Mouse (Mus musculus) hindbrain, embryonic 10.5 days (tissue): Measurements from ENCODE around the gene Mrpl4. TPM values are rescaled to one million over a fixed set of nuclear protein-coding genes. Genes with fewer than 3 reads are reported as not detected.

ENCODE experiments used
- DNase-seq: peaks from one replicate; pipeline ENCODE4 v3.0.0-alpha.2; 2017; ENCODE audit warnings: low spot score
- H3K27ac ChIP-seq: fragments of 300-500 bp; sonication (generic); 2 replicates; pipeline ENCODE4 v1.5.1; 2016; ENCODE audit warnings: mild to moderate bottlenecking, moderate library complexity
- H3K27me3 ChIP-seq: fragments of 300-500 bp; sonication (generic); 2 replicates; pipeline ENCODE4 v1.6.1; 2016; ENCODE audit warnings: mild to moderate bottlenecking; ENCODE audit not compliant: poor library complexity, insufficient read depth, severe bottlenecking
- H3K36me3 ChIP-seq: fragments of 300-500 bp; sonication (generic); 2 replicates; pipeline ENCODE4 v1.6.1; 2016; ENCODE audit warnings: mild to moderate bottlenecking, moderate library complexity
- H3K4me1 ChIP-seq: fragments of 300-500 bp; sonication (generic); replicated peaks from 2 replicates; pipeline ENCODE4 v1.6.1; 2016; ENCODE audit warnings: mild to moderate bottlenecking
- H3K4me3 ChIP-seq: fragments of 300-500 bp; sonication (generic); 2 replicates; pipeline ENCODE4 v1.5.1; 2016; ENCODE audit warnings: mild to moderate bottlenecking, moderate library complexity
- H3K9me3 ChIP-seq: fragments of 300-500 bp; sonication (generic); 2 replicates; pipeline ENCODE4 v1.6.1; 2016; ENCODE audit warnings: mild to moderate bottlenecking, moderate library complexity
- WGBS: fragments of 180-500 bp; shearing (Covaris S2); methylation state at CpG from one replicate; pipeline ENCODE4 v1.1.7; 2016; 5-methylcytosine and 5-hydroxymethylcytosine counted together
- polyA plus RNA-seq: library from polyadenylated mRNA; unstranded; fragments of >200 nt; fragmentation: Nextera tagmentation; extraction: Ambion mirVana; gene quantifications from 2 replicates; pipeline ENCODE4 v1.2.1, GENCODE M21; 2016

Mrpl4 gene
- 136 and 150 TPM in 2 replicates for polyA plus RNA-seq

DNA sequence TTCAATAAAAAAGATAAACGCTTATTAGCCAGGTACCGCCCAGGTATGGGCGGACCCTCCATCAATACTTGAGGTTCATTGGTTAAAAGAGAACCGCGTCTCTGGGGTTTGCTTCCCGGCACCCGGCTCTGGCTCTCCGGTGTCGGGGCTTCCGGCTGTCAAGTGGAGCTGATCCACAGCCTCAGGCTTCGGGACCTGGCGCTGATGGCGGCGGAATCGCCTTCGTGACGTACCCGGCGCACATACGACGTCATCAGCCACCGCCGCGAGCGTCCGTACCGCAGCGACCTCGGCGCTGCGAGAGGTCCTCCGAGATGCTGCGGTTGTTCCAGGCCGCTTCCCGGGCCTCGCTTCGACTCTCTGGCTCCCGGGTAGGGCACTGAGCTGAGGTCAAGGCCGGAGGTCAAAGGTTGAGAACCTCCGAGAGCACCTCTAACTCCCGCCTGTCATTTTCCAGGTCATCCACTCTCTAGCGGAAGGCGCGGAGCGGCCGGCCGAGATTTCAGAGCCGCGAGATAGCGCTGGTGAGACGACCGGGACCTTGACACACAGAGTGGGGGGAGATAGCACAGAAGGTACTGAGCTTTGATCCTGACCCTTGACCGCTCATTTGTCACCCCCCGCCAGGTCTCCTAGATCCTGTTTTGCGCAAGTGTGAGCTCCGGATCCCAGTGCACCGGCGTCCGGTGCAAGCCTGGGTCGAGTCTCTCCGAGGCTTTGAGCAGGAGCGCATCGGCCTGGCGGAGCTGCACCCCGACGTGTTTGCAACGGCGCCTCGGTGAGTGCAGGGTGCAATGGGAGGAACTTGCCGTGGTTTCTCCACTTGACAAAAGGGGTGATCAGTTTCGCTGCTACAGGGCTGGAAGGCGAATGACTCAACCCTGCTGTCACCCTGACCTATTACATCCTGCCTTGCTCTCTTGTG, at the start of gene Mrpl4:
Gene Mrpl4, plus strand, starts transcription at position 112 of the 925 bp plus-strand sequence.
- Histone ChIP-seq H3K9me3 (no peaks in the 10 kb centered on the region), H3K4me3 (peak within 1 kb of the TSS; percentile 68), H3K27me3 (no peaks in the 10 kb centered on the region), H3K4me1 (peaks cover 11% of the 10 kb centered on the region), H3K27ac (peak within 1 kb of the TSS; percentile 85), H3K36me3 (peaks cover 33% of the 10 kb centered on the region)
- DNase-seq = peak; percentile 93
- WGBS = under 1% methylated on average over 72 of the region's 72 CpGs

DNA sequence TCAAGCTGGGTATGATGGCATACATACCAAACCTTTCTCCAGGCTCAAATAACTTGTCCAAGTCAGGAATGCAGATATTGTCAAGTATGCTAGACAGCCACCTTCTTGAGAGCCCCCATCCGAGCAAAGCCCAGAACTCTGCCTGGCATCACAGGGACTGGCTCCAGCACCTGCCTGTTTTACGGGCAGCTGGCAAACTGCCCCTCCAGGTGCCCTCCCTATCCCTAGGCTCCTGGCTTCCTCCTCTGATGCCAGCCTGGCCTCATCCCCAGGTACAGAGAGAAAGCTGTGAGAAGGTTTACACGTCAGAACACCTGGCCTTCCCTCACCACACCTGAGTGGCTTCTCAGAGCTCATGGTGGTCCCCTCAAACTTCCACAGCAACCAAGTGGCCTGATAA, 45.5 kb upstream of the Mrpl4 start:
- no peaks in the 10 kb centered on the region for H3K9me3 ChIP-seq
- H3K36me3 ChIP-seq = no peaks in the 10 kb centered on the region
- peaks cover 7% of the 10 kb centered on the region; the same call in 1 of the 2 replicates for H3K4me1 ChIP-seq
- 88% methylated on average over 3 of the region's 3 CpGs for WGBS
- no peaks in the 10 kb centered on the region for H3K27me3 ChIP-seq
- no peak for DNase-seq
- no peak overlapping the region for H3K4me3 ChIP-seq
- no peak overlapping the region for H3K27ac ChIP-seq

DNA sequence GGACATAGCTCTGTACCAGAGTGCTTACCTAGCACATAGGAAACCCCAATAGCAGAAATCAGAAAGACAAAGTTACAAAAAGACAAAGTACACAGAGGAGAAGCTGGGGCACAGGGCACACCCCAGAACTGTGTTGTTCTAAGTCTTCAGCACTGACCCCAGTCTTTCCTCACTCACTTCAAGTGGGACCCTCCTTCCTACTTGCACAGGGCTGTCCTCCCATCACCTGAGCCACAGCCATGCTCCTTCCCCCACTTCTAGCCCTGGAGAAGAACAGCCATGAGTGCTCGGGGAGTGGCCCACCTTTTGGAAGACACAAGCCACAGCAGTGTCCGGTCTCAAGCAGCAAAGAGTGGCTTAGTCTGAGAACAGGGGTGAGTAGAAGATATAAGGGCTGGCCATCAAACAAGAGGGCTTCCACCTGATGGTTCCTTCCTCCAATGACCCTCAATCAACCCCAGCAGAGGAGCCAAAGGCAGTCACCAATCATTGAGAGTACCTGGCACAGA, 43.1 kb upstream of the Mrpl4 start, which contains the start of gene Dnmt1:
Gene Dnmt1, minus strand, starts transcription at position 459 of the 509 bp plus-strand sequence.
- Histone ChIP-seq H3K9me3 (no peaks in the 10 kb centered on the region), H3K36me3 (no peaks in the 10 kb centered on the region), H3K27ac (no peak within 1 kb of the TSS), H3K4me3 (no peak within 1 kb of the TSS), H3K27me3 (no peaks in the 10 kb centered on the region), H3K4me1 (no peaks in the 10 kb centered on the region)
- 87% methylated on average over 2 of the region's 2 CpGs for WGBS
- DNase-seq = no peak

DNA sequence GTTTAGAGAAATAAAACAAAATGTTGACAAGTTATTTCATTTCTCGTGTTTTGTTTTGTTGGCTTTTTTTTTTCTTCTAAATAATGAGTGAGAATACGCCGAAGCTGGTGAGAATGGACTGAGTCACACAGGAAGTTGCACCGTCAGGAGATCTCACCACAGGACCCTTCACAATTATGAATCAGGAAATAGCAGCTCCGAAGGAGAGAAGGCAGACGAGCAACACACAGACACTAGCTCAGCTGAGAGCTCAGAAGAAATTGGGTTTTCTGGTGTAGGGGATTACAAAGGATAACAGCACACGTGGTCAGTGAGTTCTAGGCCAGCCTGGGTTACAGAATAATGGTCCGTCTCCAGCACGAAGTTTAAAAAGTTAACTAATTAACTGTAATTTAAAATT, 41.0 kb upstream of the Mrpl4 start:
- H3K9me3 ChIP-seq = no peaks in the 10 kb centered on the region
- DNase-seq = no peak
- WGBS = 86% methylated on average over 9 of the region's 9 CpGs
- no peaks in the 10 kb centered on the region for H3K4me1 ChIP-seq
- H3K27ac ChIP-seq = no peak overlapping the region
- peaks cover 17% of the 10 kb centered on the region for H3K36me3 ChIP-seq
- H3K4me3 ChIP-seq = no peak overlapping the region
- no peaks in the 10 kb centered on the region for H3K27me3 ChIP-seq

GRCm38 (mm10) chr9:20965606-20966005, 36.9 kb upstream of the Mrpl4 start:
- WGBS = 88% methylated on average over 4 of the region's 4 CpGs

GRCm38 (mm10) chr9:20966008-20966407, 36.5 kb upstream of the Mrpl4 start:
- H3K27me3 ChIP-seq = no peaks in the 10 kb centered on the region
- H3K4me1 ChIP-seq = no peaks in the 10 kb centered on the region
- peaks cover 46% of the 10 kb centered on the region for H3K36me3 ChIP-seq
- no peaks in the 10 kb centered on the region for H3K9me3 ChIP-seq
- DNase-seq = no peak
- no peak overlapping the region for H3K27ac ChIP-seq
- WGBS = 87% methylated on average over 3 of the region's 3 CpGs
- H3K4me3 ChIP-seq = no peak overlapping the region

More at GRCm38 (mm10) chr9:20965606-20966005, 36.9 kb upstream of the Mrpl4 start:
- Histone ChIP-seq H3K36me3 (peaks cover 46% of the 10 kb centered on the region), H3K4me3 (no peak overlapping the region), H3K9me3 (no peaks in the 10 kb centered on the region), H3K4me1 (no peaks in the 10 kb centered on the region), H3K27ac (no peak overlapping the region), H3K27me3 (no peaks in the 10 kb centered on the region)
- no peak for DNase-seq

DNA sequence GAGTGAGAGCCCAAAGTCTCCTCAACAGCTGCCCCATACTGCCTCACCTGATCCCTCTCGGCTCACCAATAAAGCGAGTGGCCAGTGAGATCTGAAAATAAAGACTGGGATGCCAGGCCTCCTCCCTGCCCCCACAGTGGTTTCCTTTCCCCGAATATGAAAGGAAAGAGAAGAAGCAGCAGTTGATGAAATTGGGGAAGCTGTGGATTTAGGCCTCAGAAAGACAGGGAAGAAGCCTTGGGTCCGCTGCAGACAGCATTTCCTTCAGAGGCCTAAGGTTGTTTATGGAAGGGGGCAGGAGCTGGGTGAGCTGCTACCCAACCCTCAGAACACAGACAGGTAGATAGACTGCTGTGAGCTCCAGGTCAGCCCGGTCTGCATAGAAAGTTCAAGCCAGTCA, 35.8 kb upstream of the Mrpl4 start:
- DNase-seq = no peak

GRCm38 (mm10) chr9:20971751-20972140, 30.8 kb upstream of the Mrpl4 start:
- WGBS = 59% methylated on average over 7 of the region's 7 CpGs
- Histone ChIP-seq H3K36me3 (peaks cover 27% of the 10 kb centered on the region), H3K9me3 (no peaks in the 10 kb centered on the region), H3K4me3 (peak overlapping the region; percentile 28), H3K27ac (peak overlapping the region; percentile 83), H3K27me3 (peaks cover 12% of the 10 kb centered on the region; the same call in 1 of the 2 replicates), H3K4me1 (peaks cover 50% of the 10 kb centered on the region)
- DNase-seq = peak; percentile 28

More for the DNA sequence above, 35.8 kb upstream of the Mrpl4 start:
- H3K27me3 ChIP-seq = no peaks in the 10 kb centered on the region
- no peaks in the 10 kb centered on the region for H3K9me3 ChIP-seq
- peaks cover 6% of the 10 kb centered on the region for H3K4me1 ChIP-seq
- WGBS = 80% methylated on average over 5 of the region's 5 CpGs
- H3K27ac ChIP-seq = no peak overlapping the region
- H3K36me3 ChIP-seq = peaks cover 46% of the 10 kb centered on the region
- no peak overlapping the region for H3K4me3 ChIP-seq

- WGBS = 37% methylated on average over 28 of the region's 28 CpGs
- H3K4me3 ChIP-seq = peak overlapping the region; percentile 28
These were observed 30.2 kb upstream of the Mrpl4 start for GRCm38 (mm10) chr9:20972141-20972992.

GRCm38 (mm10) chr9:20973001-20973681, 29.4 kb upstream of the Mrpl4 start:
- H3K27ac ChIP-seq = peak overlapping the region; percentile 83
- H3K36me3 ChIP-seq = peaks cover 13% of the 10 kb centered on the region
- 88% methylated on average over 4 of the region's 4 CpGs for WGBS
- H3K9me3 ChIP-seq = no peaks in the 10 kb centered on the region
- peaks cover 55% of the 10 kb centered on the region for H3K4me1 ChIP-seq
- DNase-seq = no peak
- peak overlapping the region; percentile 28 for H3K4me3 ChIP-seq
- peaks cover 12% of the 10 kb centered on the region; the same call in 1 of the 2 replicates for H3K27me3 ChIP-seq

More at GRCm38 (mm10) chr9:20972141-20972992, 30.2 kb upstream of the Mrpl4 start:
- Histone ChIP-seq H3K9me3 (no peaks in the 10 kb centered on the region), H3K27me3 (peaks cover 12% of the 10 kb centered on the region; the same call in 1 of the 2 replicates), H3K27ac (peak overlapping the region; percentile 83), H3K4me1 (peaks cover 55% of the 10 kb centered on the region), H3K36me3 (peaks cover 21% of the 10 kb centered on the region)
- peak; percentile 55 for DNase-seq

DNA sequence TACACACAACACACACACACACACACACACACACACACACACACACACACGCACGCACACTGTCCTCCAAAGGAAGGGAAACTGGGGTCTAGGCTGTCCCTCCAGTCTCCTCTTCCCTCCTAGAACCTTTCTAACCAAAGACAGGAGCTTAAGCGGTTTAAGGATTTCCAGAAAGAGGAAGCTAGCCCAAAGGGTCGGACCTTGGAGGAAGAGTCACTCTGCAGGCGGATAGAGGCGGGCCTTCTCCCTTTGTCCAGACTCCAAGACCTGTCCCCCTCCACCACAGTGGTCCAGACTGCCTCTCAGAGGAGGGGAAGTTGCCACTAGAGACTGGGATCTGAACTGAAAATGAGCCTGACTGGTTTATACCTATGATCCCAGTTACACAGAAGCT, 28.9 kb upstream of the Mrpl4 start:
- WGBS = 47% methylated on average over 6 of the region's 6 CpGs
- H3K27me3 ChIP-seq = peaks cover 12% of the 10 kb centered on the region; the same call in 1 of the 2 replicates
- H3K27ac ChIP-seq = no peak overlapping the region
- peak overlapping the region; percentile 14; the same call in 1 of the 2 replicates for H3K4me3 ChIP-seq
- H3K9me3 ChIP-seq = no peaks in the 10 kb centered on the region
- peaks cover 58% of the 10 kb centered on the region for H3K4me1 ChIP-seq
- peaks cover 8% of the 10 kb centered on the region; the same call in 1 of the 2 replicates for H3K36me3 ChIP-seq
- no peak for DNase-seq
